Mouse (Mus musculus): ENCODE data around the gene Kansl1.

DNA sequence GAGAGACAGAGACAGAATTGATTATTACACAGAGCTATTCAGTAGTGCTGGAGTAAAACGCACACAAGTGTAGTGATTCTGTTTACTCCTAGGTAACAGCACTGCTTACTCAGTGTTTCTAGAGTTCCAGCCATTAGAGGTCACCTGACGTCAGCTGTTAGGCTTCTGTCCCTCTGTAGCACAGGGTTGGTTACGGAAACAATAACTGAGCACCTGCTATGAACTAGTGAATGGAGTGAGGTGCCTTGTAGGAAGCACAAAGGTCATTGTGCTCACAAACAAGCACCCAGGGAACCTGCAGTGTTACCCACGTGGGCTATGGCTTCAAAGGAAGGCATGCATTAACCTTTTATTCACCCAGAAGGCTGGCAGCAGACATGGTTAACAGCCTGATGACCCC lies 10.8 kb upstream of the Kansl1 start:
- no peak for TF ChIP-seq CTCF (IDR thresholded peaks at IDR 0.05; ENCODE audit: low read depth, low read length)
- TF ChIP-seq TAL1 (conservative IDR thresholded peaks at IDR 0.05; ENCODE audit: low read depth, low read length) = no peak
- no peak for TF ChIP-seq POLR2AphosphoS5 (IDR thresholded peaks at IDR 0.05; ENCODE audit: insufficient replicate concordance, low read depth, low read length)
- TF ChIP-seq GATA1 (IDR thresholded peaks at IDR 0.05; ENCODE audit: borderline replicate concordance, low read length) = no peak
